Mouse (Mus musculus) thymus, postnatal 10 days (tissue): ENCODE data around the gene Pbp2.

Source experiments
- DNase-seq, 2 experiments: peaks; one replicate each; pipeline ENCODE4 v3.0.0; 2021; ENCODE audit warnings: low spot score in 2 of 2

Gene Pbp2

GRCm38 (mm10) chr6:135302421-135303125, 7.6 kb downstream of the Pbp2 start:
- no peak for DNase-seq

GRCm38 (mm10) chr6:135300469-135300868, 9.7 kb downstream of the Pbp2 start:
- DNase-seq: no peak

- DNase-seq: no peak
Measured at GRCm38 (mm10) chr6:135299024-135299550, 11.1 kb downstream of the Pbp2 start.

- DNase-seq: no peak
Measured at GRCm38 (mm10) chr6:135297570-135297969, 12.6 kb downstream of the Pbp2 start.

GRCm38 (mm10) chr6:135296267-135296666, 13.9 kb downstream of the Pbp2 start:
- no peak for DNase-seq

- DNase-seq: no peak
Measured at GRCm38 (mm10) chr6:135295082-135295861, 14.9 kb downstream of the Pbp2 start.

- no peak for DNase-seq
Measured at GRCm38 (mm10) chr6:135294150-135294549, 16.1 kb downstream of the Pbp2 start.

- no peak for DNase-seq
Measured at GRCm38 (mm10) chr6:135292391-135292790, 17.8 kb downstream of the Pbp2 start.

GRCm38 (mm10) chr6:135279856-135280255, 30.3 kb downstream of the Pbp2 start:
- DNase-seq: no peak

- DNase-seq: no peak
Measured at GRCm38 (mm10) chr6:135279286-135279685, 30.9 kb downstream of the Pbp2 start.

GRCm38 (mm10) chr6:135278302-135278701, 31.9 kb downstream of the Pbp2 start:
- no peak for DNase-seq

- DNase-seq: no peak
Measured at GRCm38 (mm10) chr6:135276474-135277295, 33.5 kb downstream of the Pbp2 start.

GRCm38 (mm10) chr6:135275231-135275630, 35.0 kb downstream of the Pbp2 start:
- no peak for DNase-seq

- peak in 1 of 2 experiments; percentile 36 for DNase-seq
Measured at GRCm38 (mm10) chr6:135273066-135273465, 37.1 kb downstream of the Pbp2 start.

GRCm38 (mm10) chr6:135271761-135272160, 38.4 kb downstream of the Pbp2 start:
- DNase-seq: no peak

- DNase-seq: no peak
Measured at GRCm38 (mm10) chr6:135269626-135270025, 40.6 kb downstream of the Pbp2 start.

GRCm38 (mm10) chr6:135268392-135268791, 41.8 kb downstream of the Pbp2 start:
- no peak for DNase-seq

GRCm38 (mm10) chr6:135267221-135267620, 43.0 kb downstream of the Pbp2 start:
- peak in 1 of 2 experiments; percentile 27 for DNase-seq

GRCm38 (mm10) chr6:135266056-135266455, 44.1 kb downstream of the Pbp2 start:
- no peak for DNase-seq

- DNase-seq: no peak
Measured at GRCm38 (mm10) chr6:135264136-135264535, 46.1 kb downstream of the Pbp2 start.

- no peak for DNase-seq
Measured at GRCm38 (mm10) chr6:135262565-135262964, 47.6 kb downstream of the Pbp2 start.

- DNase-seq: no peak
Measured at GRCm38 (mm10) chr6:135261124-135261523, 49.1 kb downstream of the Pbp2 start.
